Mouse (Mus musculus) ES-Bruce4 (cell line): ENCODE results near the gene Lilra6. TPM values are rescaled to one million over a fixed set of nuclear protein-coding genes. Genes with fewer than 3 reads are reported as not detected.
"Not testable (repeated sequence)": the region's sequence is repeated elsewhere in the genome, so short reads cannot be mapped to it uniquely, and the experiment has no call there.

ENCODE experiments used
- H3K27ac ChIP-seq: 2 replicates; pipeline ENCODE4 v1.5.1; 2012; ENCODE audit warnings: low read length, inconsistent platforms; ENCODE audit not compliant: insufficient read depth
- H3K27me3 ChIP-seq: 2 replicates; pipeline ENCODE4 v1.6.1; 2012; ENCODE audit warnings: mild to moderate bottlenecking, low read length, inconsistent platforms; ENCODE audit not compliant: control insufficient read depth, poor library complexity, insufficient read depth, severe bottlenecking
- H3K36me3 ChIP-seq: 2 replicates; pipeline ENCODE4 v1.6.1; 2012; ENCODE audit warnings: inconsistent platforms, mild to moderate bottlenecking, low read length, moderate library complexity; ENCODE audit not compliant: control insufficient read depth, poor library complexity, insufficient read depth, severe bottlenecking
- H3K4me1 ChIP-seq: one replicate; pipeline ENCODE4 v1.8.1; 2011; ENCODE audit warnings: low read length; ENCODE audit not compliant: control insufficient read depth, insufficient read depth
- H3K4me3 ChIP-seq: 2 replicates; pipeline ENCODE4 v1.5.1; 2011; ENCODE audit warnings: low read depth, mild to moderate bottlenecking, low read length
- H3K9ac ChIP-seq: 2 replicates; pipeline ENCODE4 v1.6.1; 2012; ENCODE audit warnings: low read depth, mild to moderate bottlenecking, inconsistent platforms; ENCODE audit not compliant: poor library complexity, severe bottlenecking
- H3K9me3 ChIP-seq: replicated peaks from 2 replicates; pipeline ENCODE4 v1.6.1; 2012; ENCODE audit warnings: mild to moderate bottlenecking, low read length, inconsistent platforms; ENCODE audit not compliant: control insufficient read depth, poor library complexity, insufficient read depth, severe bottlenecking
- CTCF ChIP-seq: IDR thresholded peaks from one replicate; pipeline ENCODE4 v1.8.1; 2011; ENCODE audit warnings: low read depth, low read length
- EP300 ChIP-seq: IDR thresholded peaks from 2 replicates; pipeline ENCODE4 v1.6.1; 2011; ENCODE audit warnings: low read depth, low read length; ENCODE audit not compliant: insufficient read depth
- POLR2A ChIP-seq: IDR thresholded peaks from one replicate; pipeline ENCODE4 v1.8.1; 2011; ENCODE audit warnings: low read length; ENCODE audit not compliant: insufficient read depth
- polyA plus RNA-seq: library from polyadenylated mRNA; stranded (reverse); fragments of >200 nt; gene quantifications from 2 replicates; pipeline ENCODE4 v1.2.4, GENCODE M21; 2011; ENCODE audit warnings: low read depth; ENCODE audit not compliant: missing spikeins, insufficient read depth, insufficient read length

Lilra6 gene
- polyA plus RNA-seq, 1 experiment, result not detected

DNA sequence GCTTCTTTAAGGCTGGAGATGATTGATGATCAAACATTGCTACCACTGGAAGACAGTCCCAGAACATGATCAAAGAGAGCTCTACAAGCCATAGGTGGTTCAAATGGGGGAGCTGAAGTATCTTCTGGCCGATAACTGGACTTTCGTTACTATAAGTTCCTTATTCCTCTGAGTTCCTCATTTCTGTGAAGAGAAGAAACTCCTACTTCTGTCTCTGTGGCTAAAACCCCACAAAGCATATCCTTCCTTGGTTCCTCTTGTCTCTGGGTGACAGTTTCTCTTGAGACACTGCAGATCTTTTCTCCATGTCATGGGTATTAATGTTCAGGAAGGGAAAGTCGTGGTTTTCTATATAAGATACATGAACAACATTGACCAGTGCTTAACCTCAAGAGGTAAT lies 25.6 kb upstream of the Lilra6 start:
- H3K27me3 ChIP-seq, result no peaks in the 10 kb centered on the region
- TF ChIP-seq EP300 (no peak), CTCF (no peak), POLR2A (no peak)

DNA sequence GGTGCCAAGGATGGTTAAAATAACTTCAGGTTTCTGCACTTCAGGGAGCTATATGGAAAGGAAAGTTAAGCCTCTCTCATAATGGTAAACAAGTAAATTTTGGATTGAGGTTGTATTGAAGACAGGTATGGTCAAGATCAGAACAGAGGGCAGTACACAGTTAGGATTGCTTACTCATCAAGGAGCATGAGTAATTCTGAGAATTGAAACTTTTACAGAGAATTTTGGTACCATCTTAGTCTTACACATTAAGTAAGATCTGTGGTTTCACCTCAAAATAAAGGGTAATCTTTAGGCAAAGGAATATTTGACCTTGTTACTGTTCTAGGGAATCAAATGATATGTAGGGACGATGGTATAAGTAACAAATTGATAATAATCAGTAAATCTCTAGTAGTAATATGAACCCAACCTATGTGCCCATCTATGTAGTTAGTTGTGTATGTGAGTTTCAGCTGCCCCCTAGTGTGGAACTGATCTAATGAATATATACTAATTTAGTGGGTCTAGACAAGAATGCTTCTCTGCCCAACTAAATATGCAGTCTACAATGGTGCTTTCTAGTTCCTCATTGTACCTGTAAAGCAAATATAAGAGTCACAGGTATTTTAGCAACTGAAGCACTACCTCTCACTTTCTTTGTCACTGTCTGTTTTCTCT lies 24.7 kb upstream of the Lilra6 start:
- no peaks in the 10 kb centered on the region for H3K9me3 ChIP-seq
- H3K4me3 ChIP-seq, result no peak overlapping the region
- H3K9ac ChIP-seq, result no peak overlapping the region
- H3K27ac ChIP-seq, result no peak overlapping the region
- TF ChIP-seq EP300 (no peak), POLR2A (no peak), CTCF (no peak)
- no peaks in the 10 kb centered on the region for H3K36me3 ChIP-seq
- no peaks in the 10 kb centered on the region for H3K4me1 ChIP-seq
- no peaks in the 10 kb centered on the region for H3K27me3 ChIP-seq

More for the DNA sequence above, 25.6 kb upstream of the Lilra6 start:
- H3K9me3 ChIP-seq, result no peaks in the 10 kb centered on the region
- H3K36me3 ChIP-seq, result no peaks in the 10 kb centered on the region
- H3K4me3 ChIP-seq, result no peak overlapping the region
- no peaks in the 10 kb centered on the region for H3K4me1 ChIP-seq
- H3K9ac ChIP-seq, result no peak overlapping the region
- no peak overlapping the region for H3K27ac ChIP-seq

DNA sequence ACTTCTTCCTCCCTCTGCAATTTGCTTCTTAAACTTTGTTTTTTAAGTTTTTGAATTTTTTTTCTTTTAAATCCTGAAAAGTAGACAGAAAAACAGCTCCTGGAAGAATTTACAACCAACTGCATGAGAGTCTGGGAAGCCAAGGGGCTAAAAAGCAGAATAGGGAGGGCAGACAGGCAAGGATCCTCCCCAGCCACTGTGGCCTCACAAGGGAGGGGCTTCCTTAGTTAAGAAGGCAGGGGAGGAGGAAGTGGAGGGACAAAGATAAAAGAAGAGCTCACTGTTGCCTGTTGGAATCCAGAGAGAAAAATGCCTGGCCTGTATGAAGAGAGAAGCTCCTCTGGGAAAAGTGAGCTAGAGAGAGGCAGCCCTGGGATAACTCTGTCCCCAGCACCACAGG lies 20.2 kb upstream of the Lilra6 start:
- H3K4me1 ChIP-seq, H3K9me3 ChIP-seq, H3K9ac ChIP-seq, H3K4me3 ChIP-seq, H3K27ac ChIP-seq, H3K36me3 ChIP-seq, H3K27me3 ChIP-seq: not testable (repeated sequence)

DNA sequence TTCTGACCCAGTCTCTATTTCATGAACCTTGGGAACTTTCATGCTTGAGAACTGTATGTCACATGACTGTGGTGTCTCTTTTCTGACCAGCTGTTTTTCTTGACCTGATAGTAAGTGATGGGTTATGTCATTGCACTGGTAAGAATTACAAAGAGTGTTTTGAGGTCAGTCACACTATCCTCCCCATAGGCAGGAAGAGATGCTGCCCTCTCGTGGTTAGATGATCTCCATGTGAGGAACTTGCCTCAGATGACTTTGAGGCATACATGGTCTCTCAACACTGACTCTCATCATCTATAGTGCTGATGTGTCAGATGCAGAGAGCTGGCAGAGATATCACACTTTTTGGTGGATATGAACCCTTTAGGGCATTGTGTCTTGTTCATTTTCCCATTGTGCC lies 11.6 kb downstream of the Lilra6 start:
- no peaks in the 10 kb centered on the region for H3K9me3 ChIP-seq
- no peak overlapping the region for H3K27ac ChIP-seq
- no peaks in the 10 kb centered on the region for H3K36me3 ChIP-seq
- H3K9ac ChIP-seq, result no peak overlapping the region
- H3K27me3 ChIP-seq, result no peaks in the 10 kb centered on the region
- TF ChIP-seq EP300, result no peak
- no peak for TF ChIP-seq POLR2A
- no peak for TF ChIP-seq CTCF
- H3K4me3 ChIP-seq, result no peak overlapping the region
- no peaks in the 10 kb centered on the region for H3K4me1 ChIP-seq

DNA sequence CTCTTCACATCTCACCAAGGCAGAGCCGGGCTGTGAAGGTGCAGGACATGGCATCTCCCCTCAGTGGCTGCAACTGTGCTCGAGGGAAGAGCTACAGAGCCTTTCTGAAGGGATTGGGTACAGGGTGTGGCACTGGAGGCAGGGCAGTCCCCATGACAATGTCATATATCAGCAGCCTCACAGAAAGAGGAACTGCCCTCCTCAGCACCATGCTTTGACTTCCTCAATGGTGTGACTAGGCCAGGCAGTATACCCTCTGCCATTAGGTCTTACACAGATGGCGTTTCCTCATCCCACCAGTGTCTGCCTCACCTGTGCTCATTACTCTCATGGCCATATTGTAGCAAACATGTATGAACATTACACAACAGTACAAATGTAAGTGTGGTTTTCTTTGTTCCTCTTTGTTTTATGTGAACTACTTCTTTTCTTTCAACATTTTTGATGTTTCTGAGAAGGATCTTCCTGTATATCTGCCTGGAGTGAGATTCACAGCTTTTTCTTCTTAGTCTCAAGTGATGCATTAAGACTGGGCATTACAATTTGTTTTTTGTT lies 17.2 kb downstream of the Lilra6 start, which contains the start of gene Gm14548:
TSS of gene Gm14548 (minus strand) at position 85 of the 555 bp plus-strand sequence.
- H3K27ac ChIP-seq, H3K27me3 ChIP-seq: not testable (repeated sequence)

GRCm38 (mm10) chr7:3875032-3875431 lies 40.3 kb downstream of the Lilra6 start:
- not testable (repeated sequence) for H3K4me3 ChIP-seq, H3K36me3 ChIP-seq, H3K27me3 ChIP-seq, H3K4me1 ChIP-seq, H3K27ac ChIP-seq, H3K9me3 ChIP-seq, H3K9ac ChIP-seq

More for the DNA sequence above, 17.2 kb downstream of the Lilra6 start, which contains the start of gene Gm14548:
- H3K4me1 ChIP-seq, H3K9me3 ChIP-seq, H3K36me3 ChIP-seq, H3K9ac ChIP-seq, H3K4me3 ChIP-seq: not testable (repeated sequence)

Other genes with a start within 250 kb of the Lilra6 start
- 8.3 and 9.0 TPM in 2 replicates for gene Leng1, start 249.7 kb downstream of the Lilra6 start, polyA plus RNA-seq
- gene Tmc4, start 237.9 kb downstream of the Lilra6 start, polyA plus RNA-seq, result 15.9 and 16.4 TPM in 2 replicates
- 60.6 and 64.6 TPM in 2 replicates for gene Tsen34, start 222.6 kb downstream of the Lilra6 start, polyA plus RNA-seq
- 44.6 and 48.3 TPM in 2 replicates for gene Mboat7, start 222.0 kb downstream of the Lilra6 start, polyA plus RNA-seq
- gene Rps9, start 211.5 kb downstream of the Lilra6 start, polyA plus RNA-seq, result 1,660 and 1,729 TPM in 2 replicates
- gene Pirb, start 195.1 kb downstream of the Lilra6 start, polyA plus RNA-seq, result not detected in 2 replicates
- not detected in 2 replicates for gene Gm15448, start 89.8 kb downstream of the Lilra6 start, polyA plus RNA-seq
- not detected in 2 replicates for gene Pira2, start 70.5 kb downstream of the Lilra6 start, polyA plus RNA-seq
- gene Gm14548, start 17.4 kb downstream of the Lilra6 start, polyA plus RNA-seq, result not detected in 2 replicates
- 0.21 and 0.67 TPM in 2 replicates for gene Lair1, start 147.7 kb upstream of the Lilra6 start, polyA plus RNA-seq
- 22.1 and 25.0 TPM in 2 replicates for gene Ttyh1, start 203.9 kb upstream of the Lilra6 start, polyA plus RNA-seq
- gene Leng8, start 221.5 kb upstream of the Lilra6 start, polyA plus RNA-seq, result 96.3 and 98.5 TPM in 2 replicates
- gene Leng9, start 234.9 kb upstream of the Lilra6 start, polyA plus RNA-seq, result 0.53 and 0.73 TPM in 2 replicates
- 28.1 and 33.8 TPM in 2 replicates for gene Cdc42ep5, start 249.4 kb upstream of the Lilra6 start, polyA plus RNA-seq